ENCODE assay signal across 12 mouse cellular contexts in genomic region chr8:103138136-103138535, GRCm38 (mm10).
"Had no signal": no experiment of that assay in that cellular context is flagged by ENCODE, and none has a peak within 500 bp of the region (broad histone marks: within the 10 kb centered on the region; RNA-seq: fewer than 3 reads in every experiment).

No protein-coding gene starts in this region.

- DNase-seq: lung, embryonic 14.5 days; lung, postnatal 10 days; lung, postnatal 4 days; midbrain, embryonic 14.5 days; retina, postnatal 1 day; right cerebral cortex, adult 18-20 months; right cerebral cortex, postnatal 25 days; right cerebral cortex, postnatal 4 days; spleen, adult 18-20 months; thymus, adult 18-20 months; thymus, postnatal 14 days; thymus, postnatal 36 days had no signal
